ENCODE assay signal across 29 mouse cellular contexts in genomic region chr6:96826626-96827025, GRCm38 (mm10).
DNase-seq lines count a peak whose midpoint lies in the region; ATAC-seq lines count a peak whose summit lies in the region.
"Had no signal": no experiment of that assay in that cellular context is flagged by ENCODE, and none has a peak within 500 bp of the region (broad histone marks: within the 10 kb centered on the region; RNA-seq: fewer than 3 reads in every experiment).

No protein-coding gene starts in this region.

- peak; percentile 15 for DNase-seq in hindbrain, embryonic 11.5 days (ENCODE audit: low spot score)
- DNase-seq in hindbrain, embryonic 10.5 days (ENCODE audit: low spot score) = no peak
- DNase-seq in neural tube, embryonic 11.5 days (ENCODE audit: low spot score) = peak; percentile 14
- no peak for DNase-seq in neural tube, embryonic 10.5 days (ENCODE audit: extremely low spot score, low spot score)
- DNase-seq in embryo, embryonic 11 days = peak; percentile 34
- DNase-seq in retina, postnatal 1 day = peak; percentile 16
- DNase-seq in gastrocnemius, postnatal 4 days (ENCODE audit: low spot score in 2 of 2) = no peak
- DNase-seq: adrenal gland, postnatal 10 days; cerebellum, adult 2 months; cerebellum, postnatal 25 days; forebrain, postnatal 0 days; gastrocnemius, postnatal 14 days; heart, adult 2 months; heart, postnatal 14 days; kidney, adult 11 months; kidney, postnatal 4 days; lung, adult 18-20 months; lung, postnatal 10 days; right cerebral cortex, postnatal 25 days; spleen, adult 18-20 months; thymus, postnatal 25 days had no signal

- 0 out of 2 replicates have a peak, but pooled peaks have one; percentile 40 for ATAC-seq in hindbrain, embryonic 11.5 days (ENCODE audit: low FRiP score)
- ATAC-seq in neural tube, embryonic 11.5 days (ENCODE audit: insufficient read depth, low FRiP score, low TSS enrichment) = peak; percentile 61; the same call in 1 of the 2 replicates
- no peak for ATAC-seq in megakaryocyte progenitor cell, adult 5-6 weeks (replicated peaks; ENCODE audit: poor library complexity)
- ATAC-seq: activated CD4-positive, CD25-positive, alpha-beta regulatory T cell, adult 4 months; CD4-positive, CD25-positive, alpha-beta regulatory T cell, adult 4 months; forebrain, postnatal 0 days; Patski had no signal

- H3K9me3 ChIP-seq in hindbrain, embryonic 11.5 days (ENCODE audit: control insufficient read depth, low read length) = no peaks in the 10 kb centered on the region
- H3K9me3 ChIP-seq in hindbrain, embryonic 10.5 days = no peaks in the 10 kb centered on the region
- H3K9me3 ChIP-seq in neural tube, embryonic 11.5 days (ENCODE audit: control insufficient read depth, low read length) = no peaks in the 10 kb centered on the region
- H3K9me3 ChIP-seq: heart, embryonic 13.5 days; limb, embryonic 12.5 days had no signal

- no peak overlapping the region for H3K9ac ChIP-seq in hindbrain, embryonic 11.5 days (ENCODE audit: low read depth, low read length)
- H3K9ac ChIP-seq in neural tube, embryonic 11.5 days (ENCODE audit: low read length) = no peak overlapping the region
- H3K9ac ChIP-seq: forebrain, postnatal 0 days; heart, embryonic 13.5 days; limb, embryonic 12.5 days had no signal

- H3K4me2 ChIP-seq in hindbrain, embryonic 11.5 days (replicated peaks; ENCODE audit: low read depth, low read length) = no peak overlapping the region
- H3K4me2 ChIP-seq in neural tube, embryonic 11.5 days (ENCODE audit: low read depth) = no peak overlapping the region
- H3K4me2 ChIP-seq: heart, embryonic 13.5 days; limb, embryonic 12.5 days; liver, embryonic 11.5 days had no signal

- no peak overlapping the region for H3K27ac ChIP-seq in hindbrain, embryonic 11.5 days (ENCODE audit: low read depth, low read length)
- H3K27ac ChIP-seq in hindbrain, embryonic 10.5 days = no peak overlapping the region
- H3K27ac ChIP-seq in neural tube, embryonic 11.5 days (ENCODE audit: low read depth, low read length) = no peak overlapping the region
- H3K27ac ChIP-seq: heart, adult 2 months; heart, embryonic 13.5 days; limb, embryonic 12.5 days had no signal

- no peak overlapping the region for H3K4me3 ChIP-seq in hindbrain, embryonic 11.5 days (ENCODE audit: low read depth, low read length)
- H3K4me3 ChIP-seq in hindbrain, embryonic 10.5 days = no peak overlapping the region
- no peak overlapping the region for H3K4me3 ChIP-seq in neural tube, embryonic 11.5 days (ENCODE audit: low read depth, low read length)
- H3K4me3 ChIP-seq: heart, adult 2 months; heart, embryonic 13.5 days; limb, embryonic 12.5 days had no signal

- no peaks in the 10 kb centered on the region for H3K4me1 ChIP-seq in hindbrain, embryonic 11.5 days (replicated peaks; ENCODE audit: control insufficient read depth, insufficient read depth, low read length)
- 0 out of 2 replicates have a peak, but pooled peaks cover 7% of the 10 kb centered on the region for H3K4me1 ChIP-seq in hindbrain, embryonic 10.5 days (replicated peaks)
- H3K4me1 ChIP-seq in neural tube, embryonic 11.5 days (ENCODE audit: control insufficient read depth, insufficient read depth, low read length) = no peaks in the 10 kb centered on the region
- H3K4me1 ChIP-seq: heart, embryonic 13.5 days; limb, embryonic 12.5 days had no signal

- H3K36me3 ChIP-seq in hindbrain, embryonic 11.5 days (ENCODE audit: control insufficient read depth, insufficient read depth, low read length) = no peaks in the 10 kb centered on the region
- no peaks in the 10 kb centered on the region for H3K36me3 ChIP-seq in hindbrain, embryonic 10.5 days
- no peaks in the 10 kb centered on the region for H3K36me3 ChIP-seq in neural tube, embryonic 11.5 days (ENCODE audit: control insufficient read depth, insufficient read depth, low read length)
- H3K36me3 ChIP-seq: G1E; heart, embryonic 13.5 days; limb, embryonic 12.5 days had no signal

- H3K27me3 ChIP-seq in hindbrain, embryonic 11.5 days (ENCODE audit: control insufficient read depth, insufficient read depth, low read length) = no peaks in the 10 kb centered on the region
- no peaks in the 10 kb centered on the region for H3K27me3 ChIP-seq in hindbrain, embryonic 10.5 days (ENCODE audit: insufficient read depth, poor library complexity, severe bottlenecking)
- H3K27me3 ChIP-seq in neural tube, embryonic 11.5 days (ENCODE audit: control insufficient read depth, insufficient read depth, low read length) = no peaks in the 10 kb centered on the region
- H3K27me3 ChIP-seq: heart, embryonic 13.5 days; limb, embryonic 12.5 days had no signal

- 26% methylated on average over 3 of the region's 3 CpGs for WGBS in hindbrain, embryonic 11.5 days
- 54% methylated on average over 3 of the region's 3 CpGs for WGBS in hindbrain, embryonic 10.5 days
- 33% methylated on average over 3 of the region's 3 CpGs for WGBS in neural tube, embryonic 11.5 days

Comparison
In these comparisons a context has a peak if more than half of its experiments do, and no peak if none do; other contexts are left out.
1. DNase-seq: peak in hindbrain, embryonic 11.5 days (single experiment), neural tube, embryonic 11.5 days (single experiment), embryo, embryonic 11 days (single experiment) and retina, postnatal 1 day (single experiment); none in hindbrain, embryonic 10.5 days (single experiment), neural tube, embryonic 10.5 days (single experiment) and gastrocnemius, postnatal 4 days (0 of 2).